In genomic region chr1:37401687-37402086, GRCm38 (mm10) we compare ENCODE assay signal across 8 mouse cellular contexts. TPM values are rescaled to one million over a fixed set of nuclear protein-coding genes. Genes with fewer than 3 reads are reported as not detected.
DNase-seq lines count a peak whose midpoint lies in the region; ATAC-seq and TF ChIP-seq lines count a peak whose summit lies in the region.

No protein-coding gene starts in this region.

- peak; percentile 21; the same call in 1 of the 2 replicates for ATAC-seq in hindbrain, postnatal 0 days
- no peak for ATAC-seq in limb, embryonic 11.5 days (ENCODE audit: insufficient number of reproducible peaks, low FRiP score, low TSS enrichment, low read depth)

- no peaks in the 10 kb centered on the region for H3K4me1 ChIP-seq in hindbrain, postnatal 0 days (ENCODE audit: insufficient read depth, low read length)
- 0 out of 2 replicates have a peak, but pooled peaks cover 2% of the 10 kb centered on the region for H3K4me1 ChIP-seq in limb, embryonic 11.5 days (ENCODE audit: control insufficient read depth, insufficient read depth, low read length)

- no peaks in the 10 kb centered on the region for H3K27me3 ChIP-seq in hindbrain, postnatal 0 days (ENCODE audit: insufficient read depth, low read length)
- no peaks in the 10 kb centered on the region for H3K27me3 ChIP-seq in limb, embryonic 11.5 days (ENCODE audit: control insufficient read depth, insufficient read depth, low read length)

- TF ChIP-seq CTCF in hindbrain, postnatal 0 days (IDR thresholded peaks at IDR 0.05; ENCODE audit: low read depth), result peak; percentile 79

- H3K4me2 ChIP-seq in hindbrain, postnatal 0 days (ENCODE audit: low read depth, low read length), result no peak overlapping the region
- H3K4me2 ChIP-seq in limb, embryonic 11.5 days (ENCODE audit: low read depth, severe bottlenecking), result no peak overlapping the region

- H3K4me3 ChIP-seq in hindbrain, postnatal 0 days (ENCODE audit: low read length), result no peak overlapping the region
- no peak overlapping the region for H3K4me3 ChIP-seq in limb, embryonic 11.5 days (ENCODE audit: low read depth, low read length)

- no peak overlapping the region for H3K27ac ChIP-seq in hindbrain, postnatal 0 days
- no peak overlapping the region for H3K27ac ChIP-seq in limb, embryonic 11.5 days (replicated peaks; ENCODE audit: low read depth, low read length)

- H3K9me3 ChIP-seq in hindbrain, postnatal 0 days (ENCODE audit: low read length), result no peaks in the 10 kb centered on the region
- no peaks in the 10 kb centered on the region for H3K9me3 ChIP-seq in limb, embryonic 11.5 days (ENCODE audit: control insufficient read depth, low read length)

- peaks cover 25% of the 10 kb centered on the region for H3K36me3 ChIP-seq in hindbrain, postnatal 0 days (ENCODE audit: insufficient read depth, low read length)
- no peaks in the 10 kb centered on the region for H3K36me3 ChIP-seq in limb, embryonic 11.5 days (ENCODE audit: control insufficient read depth, insufficient read depth, low read length)

- DNase-seq in ovary, postnatal 36 days (ENCODE audit: low spot score), result peak; percentile 49
- no peak for DNase-seq in ovary, postnatal 10 days (ENCODE audit: low spot score)
- DNase-seq in adrenal gland, adult 2 months, result peak; percentile 63
- DNase-seq in embryo, embryonic 10.5 days (ENCODE audit: low spot score), result peak; percentile 73
- DNase-seq in hindbrain, postnatal 0 days (ENCODE audit: low spot score), result peak; percentile 74
- DNase-seq in limb, embryonic 11.5 days (ENCODE audit: low spot score), result peak; percentile 64
- DNase-seq in retina, adult 2 months (ENCODE audit: low read depth, low spot score), result peak; percentile 28
- DNase-seq in thymus, postnatal 4 days, result peak; percentile 79

- 56% methylated on average over 4 of the region's 4 CpGs for WGBS in hindbrain, postnatal 0 days
- 61% methylated on average over 4 of the region's 4 CpGs for WGBS in limb, embryonic 11.5 days

- no peak overlapping the region for H3K9ac ChIP-seq in hindbrain, postnatal 0 days (replicated peaks; ENCODE audit: low read length)
- no peak overlapping the region for H3K9ac ChIP-seq in limb, embryonic 11.5 days (ENCODE audit: low read length)

RNA-seq across cellular contexts. Expression of gene Coa5, which starts 28.2 kb away (rescaled TPM):
- 100 to 1,000 TPM in 1 of 2 experiments, 10 to 100 TPM in 1; 100.0 to 113 TPM for total RNA-seq in adrenal gland, adult 2 months (2021)
- 43.3 and 46.8 TPM in 2 replicates for polyA plus RNA-seq in adrenal gland, adult 2 months (2012; rRNA removed)
- total RNA-seq in hindbrain, postnatal 0 days (2014; rRNA removed), result 44.4 and 48.7 TPM in 2 replicates
- 40.9 and 43.7 TPM in 2 replicates for polyA plus RNA-seq in hindbrain, postnatal 0 days (2015; fragmentation: Nextera tagmentation; extraction: Ambion mirVana)
- 58.8 and 60.5 TPM in 2 replicates for polyA plus RNA-seq in limb, embryonic 11.5 days (2014; fragmentation: Nextera tagmentation; extraction: Ambion mirVana)

RNA-seq across cellular contexts. Expression of gene Unc50, which starts 28.3 kb away (rescaled TPM):
- total RNA-seq in adrenal gland, adult 2 months (2021), result 10 to 100 TPM; 51.4 to 70.3 TPM
- polyA plus RNA-seq in adrenal gland, adult 2 months (2012; rRNA removed), result 77.0 and 88.5 TPM in 2 replicates
- total RNA-seq in hindbrain, postnatal 0 days (2014; rRNA removed), result 63.4 and 70.8 TPM in 2 replicates
- 135 and 138 TPM in 2 replicates for polyA plus RNA-seq in hindbrain, postnatal 0 days (2015; fragmentation: Nextera tagmentation; extraction: Ambion mirVana)
- polyA plus RNA-seq in limb, embryonic 11.5 days (2014; fragmentation: Nextera tagmentation; extraction: Ambion mirVana), result 111 and 118 TPM in 2 replicates
